Mouse (Mus musculus): ENCODE results near the gene Pm20d1.

Pm20d1 gene

DNA sequence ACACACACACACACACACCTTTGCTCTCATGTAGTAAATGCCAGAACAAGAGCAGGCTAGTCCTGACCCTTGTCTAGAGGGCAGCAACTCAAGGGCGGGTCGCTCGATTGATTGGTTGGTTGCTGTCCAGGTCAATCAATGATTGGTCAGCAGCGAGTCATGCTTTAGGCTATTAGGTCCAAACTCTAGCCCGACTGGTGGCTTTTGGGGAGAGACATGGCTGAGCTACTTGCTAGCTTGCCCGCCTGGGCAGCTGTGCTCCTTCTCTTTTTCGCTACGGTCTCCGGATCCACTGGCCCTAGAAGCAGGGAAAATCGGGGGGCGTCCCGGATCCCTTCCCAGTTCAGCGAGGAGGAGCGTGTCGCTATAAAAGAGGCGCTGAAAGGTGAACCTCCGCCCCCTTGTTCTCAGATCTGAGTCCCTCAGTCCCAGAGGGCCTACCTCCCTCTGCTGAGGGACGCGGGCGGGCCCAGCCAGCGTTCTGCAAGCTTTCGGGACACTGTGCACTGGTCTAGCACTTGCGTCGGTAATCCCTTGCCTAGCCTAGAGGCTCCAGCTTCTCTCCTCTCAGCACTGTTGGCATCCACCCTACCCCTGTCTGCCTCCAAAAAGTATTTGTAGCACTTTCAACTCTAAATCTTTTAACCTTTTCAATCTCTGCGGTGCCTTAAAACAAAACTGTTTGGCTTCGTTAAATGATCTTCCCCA lies at the start of gene Pm20d1:
Gene Pm20d1 (plus strand): TSS at position 180 of the 708 bp plus-strand sequence.
- peak; percentile 94 for DNase-seq

DNA sequence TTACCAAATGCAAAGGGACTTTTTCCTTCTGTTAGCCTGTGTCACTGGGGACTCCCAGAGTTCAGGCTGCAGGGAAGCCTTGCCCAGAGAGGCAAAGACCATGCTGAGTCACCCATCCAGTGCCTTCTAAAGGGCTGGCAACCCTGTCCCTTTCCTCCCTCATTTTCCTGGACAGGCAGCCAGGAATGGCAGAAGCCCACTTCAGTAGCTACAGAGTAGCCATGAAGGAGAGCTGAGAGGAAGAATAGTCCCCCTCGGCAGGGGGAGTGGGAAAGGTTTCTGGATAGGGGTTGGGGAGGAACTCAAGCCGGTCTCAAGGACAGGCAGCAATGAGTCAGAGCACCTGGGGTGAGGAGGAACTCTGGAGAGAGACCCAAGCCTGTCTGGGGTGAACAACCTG lies 49.4 kb upstream of the Pm20d1 start:
- DNase-seq: no peak

- DNase-seq: no peak
These were observed 48.5 kb upstream of the Pm20d1 start for GRCm38 (mm10) chr1:131748636-131749035.

DNA sequence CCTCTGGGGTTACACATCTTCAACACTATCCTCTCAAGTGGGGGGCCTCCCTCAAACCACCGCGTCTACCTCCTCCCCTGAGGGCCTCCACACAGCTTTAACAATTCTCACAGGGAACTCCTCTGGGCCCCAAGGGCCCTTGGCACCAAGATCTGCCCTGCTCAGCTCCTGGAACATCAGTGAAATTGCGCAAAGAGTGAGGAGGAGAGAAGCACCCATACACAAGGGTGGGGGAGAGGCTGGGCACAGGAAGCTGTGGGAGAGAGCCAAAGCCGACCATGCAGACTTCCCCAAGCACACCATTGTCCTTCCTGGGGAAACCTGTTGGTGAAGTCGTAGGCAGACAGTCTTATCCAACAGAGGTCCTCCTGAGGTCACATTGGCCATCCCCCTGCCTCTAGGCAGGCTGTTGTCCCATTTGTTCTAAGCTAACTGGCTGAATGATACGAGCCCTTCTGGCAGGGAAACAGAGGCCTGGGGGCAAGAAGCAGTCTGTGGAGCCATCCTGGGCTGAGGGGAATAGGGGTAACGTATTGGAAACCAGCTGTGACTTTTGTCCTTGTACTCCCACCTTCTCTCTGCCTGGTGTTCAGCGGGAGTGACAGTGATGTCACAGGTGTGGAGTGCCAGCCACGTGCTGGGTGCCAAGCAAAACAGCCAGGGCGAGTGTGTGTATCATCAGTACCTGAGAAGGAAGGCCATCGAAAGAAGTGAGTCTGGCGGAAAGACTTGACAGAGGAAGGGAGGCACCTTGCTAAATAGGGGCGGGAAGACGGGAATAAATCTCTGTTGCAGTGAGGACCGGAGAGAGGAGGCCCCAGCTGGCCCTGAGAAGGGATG lies 47.3 kb upstream of the Pm20d1 start:
- no peak for DNase-seq

DNA sequence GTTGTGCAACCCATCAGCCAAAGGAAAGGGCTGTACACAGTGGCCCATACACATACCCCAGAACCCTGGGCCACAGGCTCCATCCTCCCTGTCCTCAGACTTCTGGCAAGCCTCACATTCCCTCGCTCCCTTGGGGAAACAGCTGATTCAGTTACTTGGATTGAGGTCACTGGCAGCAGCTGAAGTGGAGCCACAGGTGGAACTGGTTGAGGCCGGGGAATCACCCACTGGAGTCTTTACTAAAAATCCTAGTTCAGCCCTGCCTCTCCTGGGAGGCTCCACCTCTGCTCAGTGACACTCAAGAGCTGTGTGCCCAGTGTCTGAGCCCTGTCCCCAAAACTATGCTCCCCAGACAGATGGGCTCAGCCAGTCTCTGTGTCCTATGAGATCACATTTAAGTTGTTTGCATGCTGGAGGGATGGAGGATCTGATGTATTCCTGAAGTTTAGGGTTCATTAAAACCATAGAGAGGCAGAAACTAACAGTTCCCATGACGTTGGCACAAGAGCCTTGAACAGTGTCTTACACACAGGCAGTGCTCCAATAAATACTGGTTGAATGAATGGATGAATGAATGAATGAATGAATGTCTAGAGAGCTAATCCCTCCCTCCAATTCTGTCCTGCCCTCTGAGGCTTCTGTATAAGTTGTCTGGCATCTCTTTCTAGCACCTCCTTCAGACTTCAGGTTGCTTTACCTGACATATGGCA lies 45.8 kb upstream of the Pm20d1 start:
- no peak for DNase-seq

GRCm38 (mm10) chr1:131751891-131752311 lies 45.3 kb upstream of the Pm20d1 start:
- no peak for DNase-seq

DNA sequence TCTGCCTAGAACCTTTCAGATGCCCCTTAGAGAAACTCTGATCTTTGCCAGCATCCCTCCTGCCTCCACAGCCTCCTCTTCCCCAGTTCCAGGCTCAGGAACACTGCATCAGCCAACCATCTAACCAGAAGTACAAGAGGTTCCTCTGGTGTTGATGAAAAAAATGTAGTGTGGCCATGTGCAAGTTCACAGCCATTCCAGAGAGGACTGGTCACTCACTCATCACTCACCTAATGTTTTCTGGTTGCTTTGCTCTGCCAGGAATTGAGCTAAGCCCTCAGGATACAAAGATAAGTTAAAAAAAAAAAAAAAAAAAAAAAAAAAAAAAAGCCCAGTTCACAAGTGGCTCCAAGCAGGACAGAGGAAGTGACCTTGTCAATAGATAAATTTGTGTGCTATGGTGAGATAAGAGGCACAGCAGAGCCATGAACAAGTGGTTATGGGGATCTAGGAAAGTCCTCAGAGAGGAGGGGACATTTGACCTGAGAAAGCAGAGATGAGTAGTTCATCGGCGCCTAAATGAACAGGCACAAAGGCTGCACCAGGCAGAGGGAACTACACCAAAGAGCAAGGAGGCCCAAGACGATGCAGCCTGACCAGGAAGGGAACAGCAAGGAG lies 42.9 kb upstream of the Pm20d1 start:
- no peak for DNase-seq

DNA sequence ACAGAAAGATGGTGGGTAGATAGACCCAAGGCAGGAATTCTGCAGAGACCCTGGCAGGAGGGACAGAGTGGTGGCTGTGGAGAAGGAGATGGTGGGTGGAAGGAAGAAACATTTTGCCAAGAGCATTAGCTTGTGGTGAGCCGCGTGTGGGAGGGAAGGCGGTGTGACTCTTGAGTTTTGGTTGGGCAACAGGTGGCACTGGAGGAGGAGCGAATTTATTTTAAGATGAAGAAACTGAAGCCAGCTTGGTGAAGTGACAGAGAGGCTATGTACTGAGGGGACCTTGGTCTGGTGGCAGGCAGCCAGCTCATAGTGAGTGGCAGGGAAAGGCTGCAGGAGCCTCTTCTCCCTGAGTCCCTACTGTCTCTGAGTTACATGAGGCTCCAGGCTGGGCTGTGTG lies 42.3 kb upstream of the Pm20d1 start:
- no peak for DNase-seq

DNA sequence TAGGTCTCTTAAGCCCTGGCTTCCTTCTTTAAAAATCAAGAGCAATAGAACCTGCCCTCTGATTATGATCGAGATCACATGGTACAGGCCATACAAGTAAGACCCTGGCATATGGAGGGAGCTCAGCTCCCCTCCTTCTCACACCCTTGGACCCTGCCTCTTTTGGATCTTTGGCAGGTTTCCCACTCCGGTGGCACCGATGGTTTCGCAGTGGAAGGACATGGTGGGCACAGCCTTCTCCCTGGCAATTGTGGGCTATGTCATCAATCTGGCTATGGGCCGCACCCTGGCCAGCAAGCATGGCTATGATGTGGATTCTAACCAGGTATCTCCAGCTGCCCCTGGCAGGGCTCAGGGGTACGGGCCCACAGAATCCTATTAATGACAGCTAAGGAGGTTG lies 40.0 kb upstream of the Pm20d1 start:
- DNase-seq: no peak

GRCm38 (mm10) chr1:131758796-131759195 lies 38.4 kb upstream of the Pm20d1 start:
- no peak for DNase-seq

DNA sequence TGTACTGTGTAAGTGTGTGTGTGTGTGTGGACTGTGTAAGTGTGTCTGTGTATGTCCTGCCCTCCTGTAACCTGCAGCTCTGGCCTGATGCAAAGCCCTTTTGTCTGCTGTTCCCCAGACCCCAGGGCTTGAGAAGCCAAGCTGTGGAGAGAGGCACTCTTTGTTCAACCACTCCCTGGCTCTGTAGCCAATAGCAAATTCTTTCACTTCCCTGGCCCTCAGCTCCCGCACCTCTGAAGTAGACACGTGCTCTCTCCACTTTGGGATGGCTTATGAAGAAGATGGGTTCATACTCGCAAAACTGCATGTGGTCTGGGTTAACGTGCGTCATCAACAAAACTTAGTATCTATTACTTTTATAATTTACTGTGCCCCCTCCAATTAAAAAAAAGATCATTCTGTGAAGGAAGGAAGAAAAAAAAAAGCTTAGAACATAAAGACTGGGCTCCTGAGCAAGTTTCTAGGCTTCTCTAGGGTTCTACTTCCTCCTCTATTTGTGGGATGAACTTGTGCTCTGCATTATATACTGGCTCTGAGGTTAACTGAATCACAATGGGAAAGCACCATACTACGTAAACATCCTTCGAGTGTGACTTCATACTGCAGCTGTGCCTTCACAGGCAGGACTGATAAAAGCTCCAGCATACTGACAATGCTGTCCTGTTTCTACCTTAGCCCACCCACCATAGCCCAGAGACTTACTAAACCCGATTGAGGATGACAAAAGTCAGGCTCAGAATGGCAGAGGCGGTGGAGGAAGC lies 37.3 kb upstream of the Pm20d1 start:
- DNase-seq: no peak

DNA sequence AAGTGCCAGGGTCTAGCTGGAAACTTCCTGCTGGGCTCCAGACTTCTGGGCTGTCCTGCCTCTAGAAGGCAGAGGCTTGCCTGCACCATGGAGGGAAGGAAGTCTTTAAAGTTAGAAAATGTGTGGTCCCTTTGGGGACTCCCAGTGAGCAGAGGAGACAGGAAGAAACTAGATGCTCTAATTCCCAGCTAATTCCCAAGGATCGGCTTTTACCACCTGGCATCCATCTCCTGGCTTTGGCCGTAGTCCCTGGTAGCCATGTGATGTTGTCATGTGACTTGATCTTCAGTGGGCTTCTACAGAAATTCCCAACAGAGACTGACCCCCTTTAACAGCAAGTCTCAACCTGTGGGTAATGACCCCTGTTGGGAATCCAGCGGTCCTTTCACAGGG lies 36.8 kb upstream of the Pm20d1 start:
- no peak for DNase-seq

- no peak for DNase-seq
These were observed 35.9 kb upstream of the Pm20d1 start for GRCm38 (mm10) chr1:131761079-131761831.

DNA sequence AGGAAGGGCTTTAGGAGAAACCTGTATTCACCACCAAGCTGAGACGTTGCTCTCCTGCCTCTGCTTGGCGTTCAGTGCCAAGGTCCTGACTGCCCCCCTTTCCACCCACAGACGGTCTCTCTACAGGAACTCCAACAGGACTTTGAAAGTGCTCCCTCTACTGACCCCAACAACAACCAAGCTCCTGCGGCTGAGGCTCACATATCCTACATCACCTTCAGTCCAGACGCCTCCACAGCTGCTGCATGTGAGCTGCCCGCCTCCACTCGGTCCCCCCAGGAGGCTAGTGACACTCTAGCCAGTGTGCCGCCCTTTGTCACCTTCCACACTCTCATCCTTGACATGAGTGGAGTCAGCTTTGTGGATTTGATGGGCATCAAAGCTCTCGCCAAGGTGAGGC lies 33.5 kb upstream of the Pm20d1 start:
- DNase-seq: no peak

DNA sequence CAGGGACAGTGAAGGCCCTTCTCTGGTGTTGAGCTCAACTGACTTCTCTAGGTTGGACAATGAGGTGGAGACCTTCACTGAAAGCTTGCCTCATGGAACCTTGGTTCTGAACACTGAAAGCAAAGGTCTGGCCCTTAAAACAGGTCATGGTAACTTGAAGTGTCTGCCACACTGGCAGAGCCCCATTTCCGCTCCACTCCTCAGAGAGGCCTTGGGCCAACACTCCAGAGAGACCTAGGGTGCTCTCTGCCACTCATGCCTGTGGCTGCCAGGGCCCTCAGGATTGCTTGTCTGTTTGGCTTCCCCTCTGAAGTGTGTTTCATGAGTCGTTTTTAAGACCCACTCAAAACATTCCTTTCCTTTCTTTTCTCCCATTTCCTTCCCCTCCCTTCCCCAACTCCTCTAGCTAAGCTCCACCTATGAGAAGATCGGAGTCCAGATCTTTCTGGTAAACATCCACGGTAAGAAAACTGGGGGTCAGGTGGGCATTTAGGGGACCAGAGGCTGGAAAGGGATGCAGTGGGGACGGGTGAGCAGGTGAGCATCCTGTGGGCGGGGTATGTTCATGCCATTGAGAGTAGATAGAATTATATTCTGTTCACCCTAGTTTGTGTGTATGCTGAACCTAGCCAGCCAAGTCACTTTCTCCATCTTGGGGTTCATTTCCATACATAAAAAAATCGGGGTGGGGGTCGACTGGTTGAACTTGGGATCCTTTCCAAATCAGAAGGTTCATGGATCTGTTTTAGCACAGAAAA lies 32.4 kb upstream of the Pm20d1 start:
- no peak for DNase-seq

- peak; percentile 65 for DNase-seq
These were observed 31.7 kb upstream of the Pm20d1 start for GRCm38 (mm10) chr1:131765357-131766001.

- DNase-seq: no peak
These were observed 27.9 kb upstream of the Pm20d1 start for GRCm38 (mm10) chr1:131769296-131769695.

- DNase-seq: peak; percentile 86
These were observed 26.5 kb upstream of the Pm20d1 start for GRCm38 (mm10) chr1:131770656-131771055.

GRCm38 (mm10) chr1:131771440-131771839 lies 25.7 kb upstream of the Pm20d1 start:
- no peak for DNase-seq

DNA sequence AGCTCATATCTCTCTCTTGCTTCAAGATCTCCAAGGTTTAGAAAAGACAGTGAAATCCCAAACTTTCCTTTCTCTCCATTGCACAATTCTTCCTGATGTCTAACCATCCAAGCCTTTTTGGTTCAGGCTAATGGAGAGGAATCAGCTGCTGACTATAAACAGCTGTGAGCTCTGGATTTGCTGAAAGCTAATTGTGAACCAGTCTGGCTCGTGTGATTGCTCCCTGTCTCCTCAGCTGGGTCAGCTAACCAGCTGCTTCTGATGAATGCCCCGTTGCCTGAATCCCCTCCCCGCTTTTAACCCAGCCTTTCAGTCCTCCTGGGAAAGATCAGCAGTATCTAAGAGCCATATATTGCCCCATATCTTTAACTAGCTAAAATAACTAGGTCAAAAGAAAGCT lies 2.6 kb upstream of the Pm20d1 start:
- DNase-seq: peak; percentile 1
